Mouse (Mus musculus) Patski (cell line): ENCODE results near the gene Chrd. TPM values are rescaled to one million over a fixed set of nuclear protein-coding genes. Genes with fewer than 3 reads are reported as not detected.

Experiments
- ATAC-seq: fragments of 100-300 bp; one replicate; pipeline ENCODE4 v1.8.0; 2021
- CTCF ChIA-PET: fragments of 350-600 bp; sonication (Branson Sonifier 250); formaldehyde crosslinking; loops from one replicate; lab custom pipeline; 2022; ENCODE audit warnings: inconsistent platforms; lab: Charles Lee
- POLR2A ChIA-PET: fragments of 350-600 bp; sonication (Branson Sonifier 250); formaldehyde crosslinking; loops from one replicate; lab custom pipeline; 2022; ENCODE audit warnings: antibody characterized with exemption, inconsistent platforms; lab: Charles Lee
- DNase-seq: peaks from one replicate; pipeline ENCODE4 v3.0.0-alpha.2; 2011; ENCODE audit warnings: low read depth, low spot score
- H3K27me3 ChIP-seq: fragments of 371-371 bp; one replicate; pipeline ENCODE4 v1.5.1; 2021
- CTCF ChIP-seq: fragments of 100-300 bp; IDR thresholded peaks from one replicate; pipeline ENCODE4 v1.5.1; 2021
- in situ Hi-C: fragments of 300-500 bp; cut with MboI; formaldehyde crosslinking; loops from 3 replicates; pipeline ENCODE4 v1.11.1; 2018; ENCODE audit warnings: low pct_unique_long_range_greater_than_20kb, mixed read lengths
- polyA plus RNA-seq: library from polyadenylated mRNA; unstranded; gene quantifications from one replicate; pipeline ENCODE4 v1.2.3, GENCODE M21; 2021

Chrd gene
- polyA plus RNA-seq, 1 experiment from 2014 or later, result 1.8 TPM

GRCm38 (mm10) chr16:20717181-20717977 lies 15.5 kb upstream of the Chrd start, which contains the start of the genes Polr2h and Clcn2:
Gene Polr2h (plus strand): TSS chr16:20717665.
Gene Clcn2 (minus strand): TSS chr16:20717746.
- ChIA-PET POLR2A (interaction anchor here (0.8 to 1.4 kb wide), 7 partner anchors 9 to 169 kb away, joined by 3 to 4 read pairs (median 3); partner anchors contain the start of gene Abcf3), CTCF (interaction anchor here (0.9 to 3.2 kb wide), 5 partner anchors 10 to 47 kb away, joined by 3 to 16 read pairs (median 3); no protein-coding TSS in a partner anchor)
- in situ Hi-C loops, result loop anchor here (25.0 kb wide), 1 partner anchor 1545 kb away; the partner anchor contains the start of gene Tra2b
- no peaks in the 10 kb centered on the region for H3K27me3 ChIP-seq
- DNase-seq (peak; percentile 87), ATAC-seq (peak; percentile 84)
- no peak for TF ChIP-seq CTCF

- no peaks in the 10 kb centered on the region for H3K27me3 ChIP-seq
- no peak for DNase-seq
- TF ChIP-seq CTCF, result no peak
- ATAC-seq, result peak; percentile 7
- CTCF ChIA-PET, result interaction anchor here (0.9 to 3.2 kb wide), 7 partner anchors 9 to 48 kb away, joined by 3 to 16 read pairs (median 3); no protein-coding TSS in a partner anchor
- POLR2A ChIA-PET, result interaction anchor here (1.3 to 1.4 kb wide), 3 partner anchors 9 to 46 kb away, joined by 3 to 4 read pairs (median 3); no protein-coding TSS in a partner anchor
- in situ Hi-C loops, result loop anchor here (25.0 kb wide), 1 partner anchor 1544 kb away; the partner anchor contains the start of gene Tra2b
These were observed 14.8 kb upstream of the Chrd start for GRCm38 (mm10) chr16:20717978-20718670.

GRCm38 (mm10) chr16:20721808-20722207 lies 11.1 kb upstream of the Chrd start:
- H3K27me3 ChIP-seq, result no peaks in the 10 kb centered on the region
- no peak for TF ChIP-seq CTCF
- ATAC-seq (no peak), DNase-seq (no peak)
- in situ Hi-C loops, result loop anchor here (5.0 to 25.0 kb wide), 2 partner anchors 40 to 1540 kb away; partner anchors contain the start of gene Tra2b
- POLR2A ChIA-PET, result interaction anchor here (0.6 kb wide), 1 partner anchor 27 kb away, joined by 6 read pairs; no protein-coding TSS in a partner anchor
- CTCF ChIA-PET, result interaction anchor here (1.2 to 2.8 kb wide), 2 partner anchors 28 to 40 kb away, joined by 3 to 12 read pairs; no protein-coding TSS in a partner anchor

GRCm38 (mm10) chr16:20722736-20723135 lies 10.2 kb upstream of the Chrd start:
- ChIA-PET POLR2A (interaction anchor here (0.6 kb wide), 1 partner anchor 358 kb away, joined by 3 read pairs; no protein-coding TSS in a partner anchor), CTCF (interaction anchor here (4.9 kb wide), 1 partner anchor 41 kb away, joined by 57 read pairs; no protein-coding TSS in a partner anchor)
- DNase-seq (no peak), ATAC-seq (no peak)
- H3K27me3 ChIP-seq, result no peaks in the 10 kb centered on the region
- in situ Hi-C loops, result loop anchor here (5.0 to 25.0 kb wide), 2 partner anchors 40 to 1540 kb away; partner anchors contain the start of gene Tra2b
- no peak for TF ChIP-seq CTCF

GRCm38 (mm10) chr16:20723247-20723646 lies 9.7 kb upstream of the Chrd start:
- in situ Hi-C loops, result loop anchor here (5.0 to 25.0 kb wide), 2 partner anchors 39 to 1539 kb away; partner anchors contain the start of gene Tra2b
- no peak for ATAC-seq
- ChIA-PET POLR2A (no interaction called here), CTCF (interaction anchor here (4.9 kb wide), 1 partner anchor 40 kb away, joined by 57 read pairs; no protein-coding TSS in a partner anchor)
- no peak for DNase-seq
- TF ChIP-seq CTCF, result no peak
- no peaks in the 10 kb centered on the region for H3K27me3 ChIP-seq

GRCm38 (mm10) chr16:20724338-20724748 lies 8.6 kb upstream of the Chrd start:
- in situ Hi-C loops, result loop anchor here (5.0 to 25.0 kb wide), 2 partner anchors 38 to 1538 kb away; partner anchors contain the start of gene Tra2b
- DNase-seq (no peak), ATAC-seq (peak; percentile 85)
- ChIA-PET POLR2A (no interaction called here), CTCF (interaction anchor here (1.2 to 4.9 kb wide), 4 partner anchors 15 to 39 kb away, joined by 3 to 57 read pairs (median 4); no protein-coding TSS in a partner anchor)
- TF ChIP-seq CTCF, result no peak
- no peaks in the 10 kb centered on the region for H3K27me3 ChIP-seq

- ATAC-seq (no peak), DNase-seq (no peak)
- CTCF ChIA-PET, result interaction anchor here (1.2 to 4.9 kb wide), 2 partner anchors 14 to 38 kb away, joined by 3 to 57 read pairs; no protein-coding TSS in a partner anchor
- TF ChIP-seq CTCF, result no peak
- in situ Hi-C loops, result no loop called here
- H3K27me3 ChIP-seq, result no peaks in the 10 kb centered on the region
- POLR2A ChIA-PET, result no interaction called here
These were observed 7.6 kb upstream of the Chrd start for GRCm38 (mm10) chr16:20725321-20725720.

GRCm38 (mm10) chr16:20725750-20726149 lies 7.2 kb upstream of the Chrd start:
- DNase-seq (no peak), ATAC-seq (no peak)
- no peaks in the 10 kb centered on the region for H3K27me3 ChIP-seq
- ChIA-PET POLR2A (no interaction called here), CTCF (interaction anchor here (1.2 to 4.9 kb wide), 3 partner anchors 13 to 38 kb away, joined by 3 to 57 read pairs (median 3); no protein-coding TSS in a partner anchor)
- no peak for TF ChIP-seq CTCF
- in situ Hi-C loops, result no loop called here

- POLR2A ChIA-PET, result interaction anchor here (0.7 to 1.4 kb wide), 2 partner anchors 8 to 81 kb away, joined by 3 read pairs; partner anchors contain the start of gene Clcn2
- ATAC-seq, result no peak
- H3K27me3 ChIP-seq, result no peaks in the 10 kb centered on the region
- CTCF ChIA-PET, result interaction anchor here (1.3 to 4.9 kb wide), 4 partner anchors 8 to 53 kb away, joined by 3 to 57 read pairs (median 4); no protein-coding TSS in a partner anchor
- DNase-seq, result no peak
- in situ Hi-C loops, result no loop called here
- TF ChIP-seq CTCF, result no peak
These were observed 6.5 kb upstream of the Chrd start for GRCm38 (mm10) chr16:20726384-20726783.
